Mouse (Mus musculus): Measurements from ENCODE around the gene 6430531B16Rik. TPM values are rescaled to one million over a fixed set of nuclear protein-coding genes. Genes with fewer than 3 reads are reported as not detected.
A peak's percentile ranks its signal among the peaks of the same experiment; 100 is the strongest.

Gene 6430531B16Rik
- polyA plus RNA-seq, 1 experiment, result 0.13 TPM

- TF ChIP-seq POLR2A (IDR thresholded peaks at IDR 0.05; ENCODE audit: low read depth, low read length) (no peak), CTCF (conservative IDR thresholded peaks at IDR 0.05; ENCODE audit: insufficient read depth, insufficient read length, low read depth, low read length) (no peak)
- WGBS, result 94% methylated on average over 13 of the region's 13 CpGs
- Histone ChIP-seq H3K4me3 (ENCODE audit: insufficient read depth, low read depth, low read length) (no peak overlapping the region), H3K27me3 (replicated peaks; ENCODE audit: control insufficient read depth, insufficient read depth, low read length) (no peaks in the 10 kb centered on the region), H3K36me3 (ENCODE audit: control insufficient read depth, insufficient read depth, low read length) (peaks cover 1% of the 10 kb centered on the region; the same call in 1 of the 2 replicates), H3K27ac (ENCODE audit: insufficient read depth, low read depth, low read length) (no peak overlapping the region), H3K4me1 (ENCODE audit: control insufficient read depth, insufficient read depth, low read length) (no peaks in the 10 kb centered on the region)
- DNase-seq, result no peak
Measured at GRCm38 (mm10) chr7:139998691-139999350, 20.3 kb upstream of the 6430531B16Rik start.

GRCm38 (mm10) chr7:139994676-139995075, 16.1 kb upstream of the 6430531B16Rik start:
- TF ChIP-seq CTCF (conservative IDR thresholded peaks at IDR 0.05; ENCODE audit: insufficient read depth, insufficient read length, low read depth, low read length) (peak; percentile 58), POLR2A (IDR thresholded peaks at IDR 0.05; ENCODE audit: low read depth, low read length) (no peak)
- 32% methylated on average over 3 of the region's 3 CpGs for WGBS

GRCm38 (mm10) chr7:139994202-139994601, 15.6 kb upstream of the 6430531B16Rik start:
- no peaks in the 10 kb centered on the region for H3K36me3 ChIP-seq (ENCODE audit: control insufficient read depth, insufficient read depth, low read length)
- H3K4me3 ChIP-seq (ENCODE audit: insufficient read depth, low read depth, low read length), result no peak overlapping the region
- no peaks in the 10 kb centered on the region for H3K27me3 ChIP-seq (replicated peaks; ENCODE audit: control insufficient read depth, insufficient read depth, low read length)
- no peak overlapping the region for H3K27ac ChIP-seq (ENCODE audit: insufficient read depth, low read depth, low read length)
- H3K4me1 ChIP-seq (ENCODE audit: control insufficient read depth, insufficient read depth, low read length), result no peaks in the 10 kb centered on the region
- TF ChIP-seq POLR2A (IDR thresholded peaks at IDR 0.05; ENCODE audit: low read depth, low read length), result no peak
- TF ChIP-seq CTCF (conservative IDR thresholded peaks at IDR 0.05; ENCODE audit: insufficient read depth, insufficient read length, low read depth, low read length), result no peak
- 85% methylated on average over 4 of the region's 4 CpGs for WGBS
- no peak for DNase-seq

More at GRCm38 (mm10) chr7:139994676-139995075, 16.1 kb upstream of the 6430531B16Rik start:
- Histone ChIP-seq H3K4me1 (ENCODE audit: control insufficient read depth, insufficient read depth, low read length) (no peaks in the 10 kb centered on the region), H3K4me3 (ENCODE audit: insufficient read depth, low read depth, low read length) (no peak overlapping the region), H3K27ac (ENCODE audit: insufficient read depth, low read depth, low read length) (no peak overlapping the region), H3K36me3 (ENCODE audit: control insufficient read depth, insufficient read depth, low read length) (no peaks in the 10 kb centered on the region; the same call in 1 of the 2 replicates), H3K27me3 (replicated peaks; ENCODE audit: control insufficient read depth, insufficient read depth, low read length) (no peaks in the 10 kb centered on the region)
- peak; percentile 60 for DNase-seq

GRCm38 (mm10) chr7:139993532-139993931, 15.0 kb upstream of the 6430531B16Rik start:
- 92% methylated on average over 6 of the region's 6 CpGs for WGBS
- TF ChIP-seq CTCF (conservative IDR thresholded peaks at IDR 0.05; ENCODE audit: insufficient read depth, insufficient read length, low read depth, low read length) (no peak), POLR2A (IDR thresholded peaks at IDR 0.05; ENCODE audit: low read depth, low read length) (no peak)
- Histone ChIP-seq H3K27me3 (replicated peaks; ENCODE audit: control insufficient read depth, insufficient read depth, low read length) (no peaks in the 10 kb centered on the region), H3K4me3 (ENCODE audit: insufficient read depth, low read depth, low read length) (no peak overlapping the region), H3K36me3 (ENCODE audit: control insufficient read depth, insufficient read depth, low read length) (no peaks in the 10 kb centered on the region), H3K4me1 (ENCODE audit: control insufficient read depth, insufficient read depth, low read length) (no peaks in the 10 kb centered on the region), H3K27ac (ENCODE audit: insufficient read depth, low read depth, low read length) (no peak overlapping the region)
- no peak for DNase-seq

- H3K36me3 ChIP-seq (ENCODE audit: control insufficient read depth, insufficient read depth, low read length), result no peaks in the 10 kb centered on the region
- TF ChIP-seq CTCF (conservative IDR thresholded peaks at IDR 0.05; ENCODE audit: insufficient read depth, insufficient read length, low read depth, low read length) (no peak), POLR2A (IDR thresholded peaks at IDR 0.05; ENCODE audit: low read depth, low read length) (no peak)
- H3K4me3 ChIP-seq (ENCODE audit: insufficient read depth, low read depth, low read length), result no peak within 1 kb of the TSS
- H3K27me3 ChIP-seq (replicated peaks; ENCODE audit: control insufficient read depth, insufficient read depth, low read length), result no peaks in the 10 kb centered on the region
- DNase-seq, result peak; percentile 36
- WGBS, result 26% methylated on average over 7 of the region's 7 CpGs
- H3K4me1 ChIP-seq (ENCODE audit: control insufficient read depth, insufficient read depth, low read length), result no peaks in the 10 kb centered on the region
- no peak within 1 kb of the TSS for H3K27ac ChIP-seq (ENCODE audit: insufficient read depth, low read depth, low read length)
Measured at GRCm38 (mm10) chr7:139992406-139992805, 13.9 kb upstream of the 6430531B16Rik start, which contains the start of gene Adam8. Gene Adam8 (minus strand): TSS chr7:139992562.

GRCm38 (mm10) chr7:139990864-139991394, 12.4 kb upstream of the 6430531B16Rik start:
- Histone ChIP-seq H3K27ac (ENCODE audit: insufficient read depth, low read depth, low read length) (no peak overlapping the region), H3K36me3 (ENCODE audit: control insufficient read depth, insufficient read depth, low read length) (no peaks in the 10 kb centered on the region), H3K4me3 (ENCODE audit: insufficient read depth, low read depth, low read length) (no peak overlapping the region), H3K27me3 (replicated peaks; ENCODE audit: control insufficient read depth, insufficient read depth, low read length) (no peaks in the 10 kb centered on the region), H3K4me1 (ENCODE audit: control insufficient read depth, insufficient read depth, low read length) (no peaks in the 10 kb centered on the region)
- no peak for TF ChIP-seq POLR2A (IDR thresholded peaks at IDR 0.05; ENCODE audit: low read depth, low read length)
- no peak for TF ChIP-seq CTCF (conservative IDR thresholded peaks at IDR 0.05; ENCODE audit: insufficient read depth, insufficient read length, low read depth, low read length)
- no peak for DNase-seq
- WGBS, result 72% methylated on average over 8 of the region's 8 CpGs

GRCm38 (mm10) chr7:139988272-139988671, 9.7 kb upstream of the 6430531B16Rik start:
- Histone ChIP-seq H3K27me3 (replicated peaks; ENCODE audit: control insufficient read depth, insufficient read depth, low read length) (no peaks in the 10 kb centered on the region), H3K27ac (ENCODE audit: insufficient read depth, low read depth, low read length) (no peak overlapping the region), H3K4me3 (ENCODE audit: insufficient read depth, low read depth, low read length) (no peak overlapping the region), H3K4me1 (ENCODE audit: control insufficient read depth, insufficient read depth, low read length) (no peaks in the 10 kb centered on the region), H3K36me3 (ENCODE audit: control insufficient read depth, insufficient read depth, low read length) (no peaks in the 10 kb centered on the region)
- DNase-seq, result no peak
- WGBS, result 84% methylated on average over 9 of the region's 9 CpGs
- TF ChIP-seq CTCF (conservative IDR thresholded peaks at IDR 0.05; ENCODE audit: insufficient read depth, insufficient read length, low read depth, low read length) (no peak), POLR2A (IDR thresholded peaks at IDR 0.05; ENCODE audit: low read depth, low read length) (no peak)

Data from kidney, adult 2 months (tissue).